Mouse (Mus musculus) small intestine, adult 2 months (tissue): ENCODE results near the gene Fam208a.

ENCODE experiments used
- CTCF ChIP-seq: fragments of 200-500 bp; IDR thresholded peaks from 2 replicates; pipeline ENCODE4 v1.5.1; 2012; ENCODE audit warnings: low read depth, mild to moderate bottlenecking, control low read depth, inconsistent platforms, low read length, moderate library complexity, mixed read lengths; ENCODE audit not compliant: insufficient replicate concordance, insufficient read length; ENCODE audit errors: extremely low read depth
- POLR2A ChIP-seq: fragments of 200-500 bp; IDR thresholded peaks from 2 replicates; pipeline ENCODE4 v1.6.1; 2012; ENCODE audit warnings: low read depth, mild to moderate bottlenecking, control low read depth, inconsistent platforms, low read length, moderate library complexity

GRCm38 (mm10) chr14:27507894-27508643 lies 79.4 kb downstream of the Fam208a start, which contains the start of gene Ccdc66:
- TF ChIP-seq POLR2A (peak; percentile 30; the same call in 1 of the 2 replicates), CTCF (no peak)
